ENCODE assay signal across 8 mouse cellular contexts in the genomic region with DNA sequence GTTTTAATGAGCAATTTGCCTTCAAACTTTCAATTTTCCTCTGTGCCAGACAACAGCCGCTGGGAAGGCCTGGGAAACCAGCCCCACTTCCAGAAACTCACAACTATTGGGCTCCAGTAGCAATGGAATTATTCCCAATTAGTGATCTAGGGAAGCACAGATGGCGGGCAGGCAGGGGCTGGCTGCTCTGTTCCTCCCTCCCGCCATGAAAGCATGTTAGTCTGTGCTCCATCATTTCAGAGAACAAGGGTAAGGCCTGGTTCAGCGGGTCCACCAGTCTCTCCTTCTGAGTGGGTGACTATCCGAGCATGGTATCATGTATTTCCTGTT.
A peak's percentile ranks its signal among the peaks of the same experiment; 100 is the strongest.
DNase-seq lines count a peak whose midpoint lies in the region; TF ChIP-seq lines count a peak whose summit lies in the region.
"Had no signal": no experiment of that assay in that cellular context is flagged by ENCODE, and none has a peak within 500 bp of the region (broad histone marks: within the 10 kb centered on the region; RNA-seq: fewer than 3 reads in every experiment).

No protein-coding gene starts in this region.

- intact Hi-C loops in heart, postnatal 10 days (cut with DNase I): no loop called here

- TF ChIP-seq POLR2A in brain, embryonic 14.5 days (IDR thresholded peaks at IDR 0.05; ENCODE audit: borderline replicate concordance, extremely low read depth, insufficient read depth, insufficient read length, poor library complexity, severe bottlenecking): no peak

- no peak for TF ChIP-seq CTCF in brain, embryonic 14.5 days (IDR thresholded peaks at IDR 0.05; ENCODE audit: borderline replicate concordance, extremely low read depth, insufficient read depth, insufficient read length)

- peak; percentile 7 to 14 for DNase-seq in heart, postnatal 10 days
- no peak for DNase-seq in heart, adult 8-10 months (ENCODE audit: low spot score)
- DNase-seq in brain, embryonic 14.5 days (ENCODE audit: low read depth): peak; percentile 91
- peak; percentile 54 to 69 for DNase-seq in cerebellum, postnatal 14 days
- peak; percentile 47 to 79 for DNase-seq in layer of hippocampus, adult 18-20 months (ENCODE audit: low spot score in 2 of 2)
- DNase-seq in yolk sac, embryonic 10.5 days (ENCODE audit: low spot score): no peak
- no peak for DNase-seq in B cell, adult 2 months
- DNase-seq: thymus, postnatal 4 days had no signal

Comparison
In these comparisons a context has a peak if more than half of its experiments do, and no peak if none do; other contexts are left out.
1. DNase-seq: peak in heart, postnatal 10 days (2 of 2), brain, embryonic 14.5 days (single experiment), cerebellum, postnatal 14 days (2 of 2) and layer of hippocampus, adult 18-20 months (2 of 2); none in heart, adult 8-10 months (single experiment), yolk sac, embryonic 10.5 days (single experiment) and B cell, adult 2 months (0 of 2).